Mouse (Mus musculus): ENCODE results near the gene Slc25a34. TPM values are rescaled to one million over a fixed set of nuclear protein-coding genes. Genes with fewer than 3 reads are reported as not detected.
A peak's percentile ranks its signal among the peaks of the same experiment; 100 is the strongest.

Slc25a34 gene
- total RNA-seq, 4 experiments from 2014 or later, result 3.7 to 4.8 (median 4.2) TPM

DNA sequence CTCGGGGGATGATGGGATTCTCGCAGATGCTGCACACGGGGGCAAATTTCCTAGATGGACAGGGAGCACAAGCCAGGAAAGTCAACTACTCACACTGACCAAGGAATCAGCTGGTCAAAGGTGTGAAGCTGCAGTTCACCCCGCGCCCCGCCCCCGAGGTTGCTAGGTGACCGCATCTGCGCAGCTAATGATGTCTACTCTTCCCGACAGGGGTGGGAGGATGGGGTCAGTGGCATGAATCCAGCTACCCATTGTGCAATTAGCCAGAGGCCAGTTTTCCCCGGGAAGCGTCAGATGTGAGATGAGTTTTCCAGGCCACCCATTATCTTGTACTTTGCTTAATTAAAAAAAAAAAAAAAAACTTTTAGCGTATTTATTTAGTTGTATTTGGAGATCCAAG lies 42.6 kb downstream of the Slc25a34 start:
- no peak for DNase-seq (ENCODE audit: low spot score in 2 of 2)

DNA sequence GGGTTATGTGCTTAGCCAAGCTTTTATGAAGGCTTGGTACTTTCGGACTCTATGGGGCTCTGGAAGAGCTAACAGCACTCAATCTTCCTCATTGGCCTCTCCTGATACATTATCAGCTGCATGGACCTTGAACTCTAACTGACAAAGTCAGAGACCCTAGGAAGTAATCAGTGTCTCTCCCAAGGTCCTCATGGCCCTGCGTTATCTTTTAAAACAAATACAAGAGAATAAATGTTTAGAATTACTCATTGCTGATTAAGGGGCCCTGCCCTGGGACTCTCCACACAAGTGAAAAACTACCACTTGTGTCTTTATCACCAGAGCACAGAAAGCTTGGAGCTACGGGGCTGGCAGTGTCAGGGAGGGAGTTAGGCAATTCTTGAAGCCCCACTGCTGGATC lies 44.8 kb downstream of the Slc25a34 start:
- DNase-seq (ENCODE audit: low spot score in 2 of 2), result no peak

DNA sequence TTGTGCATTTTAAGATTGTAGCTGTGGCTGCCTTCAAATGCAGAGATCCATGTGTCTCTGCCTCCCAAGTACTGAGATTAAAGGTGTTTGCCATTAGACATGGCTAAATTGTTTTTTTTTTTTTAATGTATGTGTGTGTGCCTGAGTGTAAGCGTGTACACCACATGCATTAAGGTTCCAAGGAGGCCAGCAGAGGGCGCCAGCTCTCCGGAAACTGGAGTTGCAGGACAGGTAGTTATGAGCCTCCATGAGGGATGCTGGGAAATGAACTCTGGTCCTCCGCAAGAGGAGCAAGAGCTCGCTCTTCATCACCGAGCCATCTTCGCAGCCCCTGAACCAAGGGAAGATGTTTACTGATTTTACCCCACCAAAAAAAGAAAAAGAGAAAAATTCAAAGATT lies 46.7 kb downstream of the Slc25a34 start:
- no peak for DNase-seq (ENCODE audit: low spot score in 2 of 2)

DNA sequence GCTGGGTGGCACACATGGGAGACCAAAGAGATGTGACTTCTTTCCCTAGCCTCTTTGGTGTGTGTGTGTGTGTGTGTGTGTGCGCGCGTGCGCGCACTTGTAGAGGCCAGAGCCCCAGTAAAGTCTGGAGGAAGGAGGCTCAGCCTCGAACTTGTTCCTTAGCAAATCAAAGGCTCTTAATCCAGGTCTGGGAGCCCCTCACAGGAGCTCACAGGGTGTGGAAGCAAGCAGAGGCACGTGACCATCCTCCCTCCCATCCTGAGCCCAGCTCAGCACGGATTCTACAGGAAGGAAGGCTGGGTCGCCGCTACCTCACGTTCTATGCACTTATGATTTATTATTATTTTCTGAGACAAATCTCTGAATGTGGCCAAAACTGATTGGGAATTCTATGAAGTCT lies 47.2 kb downstream of the Slc25a34 start:
- no peak for DNase-seq (ENCODE audit: low spot score in 2 of 2)

DNA sequence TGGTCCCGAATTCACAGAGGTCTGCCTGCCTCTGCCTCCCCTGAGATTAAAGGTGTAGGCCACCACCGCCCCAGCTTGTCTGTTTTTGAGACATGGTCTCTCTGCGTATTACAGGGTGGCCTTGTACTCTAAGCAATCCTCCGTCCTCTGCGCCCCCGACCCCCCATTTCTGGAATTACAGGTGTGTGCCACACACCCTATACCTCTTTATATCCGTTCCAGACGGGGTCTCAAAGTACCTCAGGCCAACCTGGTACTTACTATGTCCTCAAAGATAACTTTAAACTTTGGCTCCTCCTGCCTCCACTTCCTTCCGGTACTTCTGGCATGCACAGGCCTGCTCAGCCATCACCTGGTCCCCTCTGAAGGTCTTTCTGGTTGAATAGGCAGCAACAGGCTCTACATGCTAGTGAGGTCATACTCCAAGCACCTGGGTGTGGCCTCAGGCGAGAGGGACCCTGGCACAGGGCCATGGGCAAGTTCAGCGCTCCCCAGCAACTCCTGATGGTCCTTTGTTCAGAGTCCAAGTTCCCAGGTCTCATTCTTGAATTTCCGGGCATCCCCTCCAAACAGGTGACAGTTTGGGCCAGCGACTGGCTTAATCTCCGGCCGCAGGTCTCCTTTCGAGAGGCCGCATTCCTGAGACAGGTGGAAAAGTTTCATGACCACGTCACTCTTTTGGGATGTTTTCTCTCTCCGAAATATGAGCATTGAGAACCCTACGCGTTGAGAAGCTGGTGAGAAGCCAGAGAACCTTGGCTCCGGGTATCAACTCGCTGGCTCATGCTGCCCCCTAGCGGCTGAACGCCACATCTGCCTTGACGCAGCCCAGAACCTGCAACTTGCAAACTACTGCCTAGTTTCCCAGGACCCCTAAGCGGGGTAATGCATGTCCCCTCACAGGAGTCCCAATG lies 48.6 kb downstream of the Slc25a34 start:
- DNase-seq (ENCODE audit: low spot score in 2 of 2), result peak; percentile 29 to 56

DNA sequence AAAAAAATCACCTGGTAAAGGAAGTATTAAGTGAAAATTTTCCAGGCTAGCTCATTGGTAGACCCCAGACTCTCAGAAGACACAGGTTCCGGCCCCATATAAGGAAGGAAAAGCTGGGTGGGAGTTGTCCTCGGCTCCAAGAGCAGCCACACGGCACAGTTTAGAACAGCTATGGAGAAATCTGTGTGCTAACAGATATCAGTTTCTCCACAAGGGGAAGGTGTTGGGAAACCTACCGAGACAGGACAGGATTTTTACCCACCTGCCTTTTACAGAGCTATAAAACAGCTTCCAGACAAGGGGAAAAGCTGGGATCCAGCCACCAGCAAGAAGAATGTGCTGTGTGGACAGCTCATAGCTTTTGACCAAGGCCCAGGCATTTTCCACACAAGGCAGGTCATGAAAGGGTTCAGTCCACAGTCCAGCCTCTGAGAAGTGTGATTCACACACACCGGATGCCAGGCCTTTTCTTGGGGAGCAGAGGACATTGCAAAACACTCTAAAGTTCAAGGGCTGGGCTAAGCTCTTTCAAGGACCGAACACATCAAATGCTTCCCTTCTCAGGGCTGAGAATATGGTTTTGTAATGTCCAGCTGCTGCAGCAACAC lies 50.2 kb downstream of the Slc25a34 start:
- no peak for DNase-seq (ENCODE audit: low spot score in 2 of 2)

DNA sequence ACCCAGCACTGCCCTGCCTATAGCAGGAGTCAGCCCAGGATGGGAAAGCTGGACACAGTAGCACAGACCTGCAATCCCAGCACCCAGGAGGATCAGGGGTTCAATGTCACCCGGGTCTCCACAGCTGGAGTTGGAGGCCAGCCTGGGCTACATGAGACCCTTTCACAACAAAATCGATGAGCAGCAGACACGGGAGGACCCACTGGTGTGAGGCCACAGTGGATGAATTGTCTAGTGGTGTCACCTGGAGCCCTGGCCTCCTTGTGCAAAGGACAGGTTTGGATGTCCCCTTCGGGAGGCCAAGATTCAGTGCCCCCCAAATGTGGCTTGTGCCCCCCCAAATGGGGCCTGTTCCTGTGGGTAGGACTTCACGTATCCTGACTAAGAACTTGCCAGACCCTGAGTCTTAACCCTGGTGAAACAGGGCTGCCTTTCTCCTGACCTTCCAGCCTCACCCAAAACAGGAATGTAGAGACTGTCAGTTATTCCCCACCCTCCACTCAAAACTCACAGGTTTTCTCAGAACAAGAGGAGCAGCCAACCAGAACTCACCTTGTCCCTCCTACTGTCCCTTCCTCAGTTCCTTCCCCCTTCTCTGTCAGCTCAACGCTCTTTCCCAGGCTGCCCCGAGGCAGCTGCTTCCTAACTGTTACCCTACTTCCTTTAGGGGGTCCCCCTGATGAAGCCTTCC lies 50.8 kb downstream of the Slc25a34 start:
- no peak for DNase-seq (ENCODE audit: low spot score in 2 of 2)

DNA sequence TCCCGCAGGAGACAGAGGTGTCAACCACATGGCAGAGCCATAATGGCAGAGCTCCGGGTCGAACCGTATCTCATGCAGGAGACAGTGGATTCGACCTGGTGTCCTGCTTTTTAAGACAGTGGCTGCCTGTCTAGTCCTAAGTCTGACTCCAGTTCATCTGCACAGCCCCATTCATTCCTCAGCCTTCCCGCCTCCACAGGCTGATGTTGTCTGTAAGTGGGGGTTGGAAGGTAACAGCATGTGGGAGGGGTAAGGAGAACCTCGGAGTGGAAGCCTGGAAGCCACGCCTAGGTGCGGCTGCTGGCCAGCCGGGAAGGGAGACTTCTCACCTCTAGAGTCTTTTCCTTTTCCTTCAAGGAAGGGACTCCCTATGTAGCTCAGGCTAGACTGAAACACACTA lies 51.7 kb downstream of the Slc25a34 start:
- DNase-seq (ENCODE audit: low spot score in 2 of 2), result no peak

DNA sequence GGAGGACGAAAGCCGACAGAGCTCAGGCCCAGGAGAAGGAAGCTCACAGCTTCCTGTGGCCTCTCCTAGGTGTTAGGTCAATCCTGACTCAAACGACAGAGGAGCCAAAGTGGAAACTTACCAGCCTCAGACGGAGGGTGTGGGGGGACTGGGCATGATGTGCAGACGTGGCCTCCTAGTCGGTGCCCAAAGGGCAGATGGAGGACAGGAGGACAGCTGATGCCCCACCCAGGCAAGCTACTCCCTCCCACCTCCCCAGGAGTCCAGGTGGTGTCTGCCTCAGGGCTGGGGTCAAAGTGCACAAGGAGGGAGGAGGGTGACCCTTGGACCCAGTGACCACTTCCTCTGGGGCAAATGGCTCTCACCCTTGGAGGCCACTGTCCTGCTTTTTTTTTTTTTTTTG lies 52.3 kb downstream of the Slc25a34 start:
- no peak for DNase-seq (ENCODE audit: low spot score in 2 of 2)

DNA sequence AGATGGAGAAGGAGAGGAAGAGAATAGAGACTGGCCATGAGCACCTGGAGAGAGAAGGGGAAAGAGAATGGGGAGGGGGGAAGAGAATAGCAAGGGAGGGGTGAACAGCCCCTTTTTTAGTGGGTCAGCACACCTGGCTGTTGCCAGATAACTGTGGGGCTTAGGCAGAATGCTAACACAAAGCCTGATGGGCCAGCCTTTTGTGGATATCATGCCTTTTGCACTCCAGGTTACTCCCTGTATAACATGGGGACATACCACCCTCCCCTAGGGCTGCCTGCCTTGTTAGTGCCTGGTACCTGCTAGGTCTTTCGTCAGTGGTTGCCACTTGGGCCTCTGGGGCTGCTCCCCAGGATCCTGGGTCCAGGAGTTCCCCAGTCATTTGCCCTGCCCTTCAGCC lies 52.8 kb downstream of the Slc25a34 start:
- no peak for DNase-seq (ENCODE audit: low spot score in 2 of 2)

DNA sequence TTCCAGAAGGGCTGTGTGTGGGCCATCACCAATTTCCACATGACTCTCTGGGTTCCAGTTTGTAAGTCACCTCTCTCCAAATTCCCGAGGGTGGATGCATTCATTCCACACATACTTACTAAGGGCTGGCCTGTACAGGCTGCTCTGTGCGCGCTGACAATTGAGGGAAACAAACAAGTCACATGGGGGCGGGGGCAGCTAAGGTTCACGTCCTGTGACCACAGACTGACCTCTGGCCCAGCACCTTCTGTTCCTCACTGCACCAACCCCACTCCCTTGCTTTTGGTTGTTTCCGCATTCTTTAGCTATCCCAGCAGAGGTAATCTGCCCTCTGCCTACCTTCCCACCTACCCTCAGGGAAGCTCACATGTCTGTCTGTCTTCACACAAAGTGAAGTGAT lies 53.6 kb downstream of the Slc25a34 start:
- no peak for DNase-seq (ENCODE audit: low spot score in 2 of 2)

DNA sequence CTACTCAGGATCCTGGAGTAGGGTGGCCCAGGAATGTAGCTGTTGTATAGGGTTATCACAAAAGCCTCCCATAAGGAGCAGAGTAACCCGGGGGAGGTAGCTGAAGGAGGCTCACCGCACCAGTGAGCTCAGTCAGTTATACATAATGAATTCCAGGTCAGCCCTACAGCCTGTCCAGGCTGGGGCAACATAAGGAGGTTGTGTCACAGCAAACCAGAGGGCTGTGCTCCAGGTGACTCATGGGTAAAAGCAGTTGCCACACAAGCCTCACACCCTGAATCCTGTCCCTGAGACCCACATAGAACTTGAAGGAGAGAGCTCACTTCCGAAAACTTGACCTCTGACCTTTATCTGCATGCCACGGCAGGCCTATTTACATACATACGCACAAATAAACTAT lies 54.7 kb downstream of the Slc25a34 start:
- no peak for DNase-seq (ENCODE audit: low spot score in 2 of 2)

Other genes starting within 250 kb of the Slc25a34 start
- 1 to 10 TPM in 1 of 4 experiments, under 1 TPM in 1, not detected in 2; 0.39 to 1.8 TPM for gene Clcnka, start 225.1 kb downstream of the Slc25a34 start, total RNA-seq (2022)
- under 1 TPM in 1 of 4 experiments, not detected in 3; 0.74 TPM for gene Clcnkb, start 207.8 kb downstream of the Slc25a34 start, total RNA-seq (2022)
- under 1 TPM; 0.30 to 0.97 (median 0.73) TPM for gene Hspb7, start 203.0 kb downstream of the Slc25a34 start, total RNA-seq (2022)
- gene Srarp, start 187.7 kb downstream of the Slc25a34 start, total RNA-seq (2022), result 1 to 10 TPM; 2.8 to 4.9 (median 3.0) TPM
- 10 to 100 TPM; 36.7 to 42.0 (median 38.0) TPM for gene Zbtb17, start 179.2 kb downstream of the Slc25a34 start, total RNA-seq (2022)
- 10 to 100 TPM; 57.2 to 66.6 (median 62.1) TPM for gene Spen, start 85.2 kb downstream of the Slc25a34 start, total RNA-seq (2022)
- 1 to 10 TPM; 1.3 to 3.0 (median 2.1) TPM for gene Fblim1, start 17.7 kb downstream of the Slc25a34 start, total RNA-seq (2022)
- gene Tmem82, start 5.2 kb downstream of the Slc25a34 start, total RNA-seq (2022), result 1 to 10 TPM in 1 of 4 experiments, under 1 TPM in 3; 0.43 to 1.1 (median 0.51) TPM
- 100 to 1,000 TPM; 103 to 120 (median 107) TPM for gene Plekhm2, start 41.1 kb upstream of the Slc25a34 start, total RNA-seq (2022)
- gene Rsc1a1, start 61.8 kb upstream of the Slc25a34 start, total RNA-seq (2022), result 1 to 10 TPM in 3 of 4 experiments, not detected in 1; 2.3 to 2.6 (median 2.3) TPM
- gene Ddi2, start 99.6 kb upstream of the Slc25a34 start, total RNA-seq (2022), result 10 to 100 TPM; 40.6 to 44.3 (median 42.9) TPM
- gene Agmat, start 122.9 kb upstream of the Slc25a34 start, total RNA-seq (2022), result 1 to 10 TPM; 1.2 to 3.1 (median 1.8) TPM
- gene Dnajc16, start 167.1 kb upstream of the Slc25a34 start, total RNA-seq (2022), result 10 to 100 TPM; 42.6 to 43.8 (median 42.8) TPM
- gene Casp9, start 169.8 kb upstream of the Slc25a34 start, total RNA-seq (2022), result 10 to 100 TPM; 23.3 to 30.5 (median 25.5) TPM
- gene Cela2a, start 202.3 kb upstream of the Slc25a34 start, total RNA-seq (2022), result not detected
- not detected for gene Ctrc, start 222.5 kb upstream of the Slc25a34 start, total RNA-seq (2022)